Mouse (Mus musculus) left cerebral cortex, postnatal 10 days (tissue): ENCODE measurements around the gene Gm28036. TPM values are rescaled to one million over a fixed set of nuclear protein-coding genes. Genes with fewer than 3 reads are reported as not detected.
"Not testable (repeated sequence)": the region's sequence is repeated elsewhere in the genome, so short reads cannot be mapped to it uniquely, and the experiment has no call there.

Experiments used
- DNase-seq, 2 experiments: peaks; one replicate each; pipeline ENCODE4 v3.0.0; 2021 to 2022; ENCODE audit warnings: low spot score in 2 of 2, mixed read lengths in 1 of 2; ENCODE audit errors: extremely low spot score in 1 of 2
- intact Hi-C: fragments of 180-260 bp; cut with DNase I; formaldehyde crosslinking; loops from one replicate; pipeline ENCODE4 v1.15.1; 2025
- total RNA-seq, 2 experiments: library from RNA; stranded (reverse); gene quantifications; 2 replicates each; pipeline ENCODE4 v1.2.3; 2021

Gm28036 gene
- total RNA-seq = 10 to 100 TPM; 23.4 to 28.0 TPM

- intact Hi-C loops = no loop called here
- DNase-seq = no peak
These were observed at the start of gene Gm28036 for GRCm38 (mm10) chr2:156126992-156127391. Gene Gm28036, minus strand, starts transcription at chr2:156127092.

- no peak for DNase-seq
- intact Hi-C loops = loop anchor here (2.0 kb wide), 1 partner anchor 14 kb away; no protein-coding TSS in a partner anchor
These were observed 39.7 kb upstream of the Gm28036 start for GRCm38 (mm10) chr2:156166557-156166956.

GRCm38 (mm10) chr2:156165478-156165877 is 38.6 kb upstream of the Gm28036 start:
- no peak for DNase-seq
- intact Hi-C loops = no loop called here

GRCm38 (mm10) chr2:156151538-156151937 is 24.6 kb upstream of the Gm28036 start:
- DNase-seq = no peak
- intact Hi-C loops = no loop called here

GRCm38 (mm10) chr2:156147316-156147915 is 20.5 kb upstream of the Gm28036 start:
- intact Hi-C loops = loop anchor here (2.0 kb wide), 1 partner anchor 13 kb away; no protein-coding TSS in a partner anchor
- DNase-seq = no peak

- intact Hi-C loops = loop anchor here (2.0 kb wide), 1 partner anchor 14 kb away; no protein-coding TSS in a partner anchor
- no peak for DNase-seq
These were observed 19.5 kb upstream of the Gm28036 start for GRCm38 (mm10) chr2:156146272-156146989.

- no peak for DNase-seq
These were observed 18.7 kb upstream of the Gm28036 start for GRCm38 (mm10) chr2:156145486-156146130.

GRCm38 (mm10) chr2:156143953-156144724 is 17.2 kb upstream of the Gm28036 start, which contains the start of the genes Romo1 and Nfs1:
Gene Romo1, plus strand, starts transcription at chr2:156144039.
Gene Nfs1, minus strand, starts transcription at chr2:156144186.
- intact Hi-C loops = loop anchor here (5.0 kb wide), 1 partner anchor 177 kb away; no protein-coding TSS in a partner anchor
- peak; percentile 95 to 97 for DNase-seq

More at GRCm38 (mm10) chr2:156145486-156146130, 18.7 kb upstream of the Gm28036 start:
- intact Hi-C loops = loop anchor here (2.0 kb wide), 1 partner anchor 15 kb away; no protein-coding TSS in a partner anchor

- no peak for DNase-seq
- intact Hi-C loops = loop anchor here (5.0 kb wide), 1 partner anchor 176 kb away; no protein-coding TSS in a partner anchor
These were observed 16.5 kb upstream of the Gm28036 start for GRCm38 (mm10) chr2:156143367-156143766.

GRCm38 (mm10) chr2:156142820-156143219 is 15.9 kb upstream of the Gm28036 start:
- intact Hi-C loops = loop anchor here (5.0 kb wide), 1 partner anchor 176 kb away; no protein-coding TSS in a partner anchor
- DNase-seq = no peak

GRCm38 (mm10) chr2:156135695-156136094 is 8.8 kb upstream of the Gm28036 start:
- DNase-seq = no peak
- intact Hi-C loops = no loop called here

GRCm38 (mm10) chr2:156134161-156134560 is 7.3 kb upstream of the Gm28036 start:
- DNase-seq = no peak
- intact Hi-C loops = no loop called here

- no peak for DNase-seq
- intact Hi-C loops = no loop called here
These were observed 3.2 kb downstream of the Gm28036 start for GRCm38 (mm10) chr2:156123731-156124130.

GRCm38 (mm10) chr2:156119566-156119965 is 7.3 kb downstream of the Gm28036 start:
- no peak for DNase-seq
- intact Hi-C loops = no loop called here

GRCm38 (mm10) chr2:156112080-156112423 is 14.8 kb downstream of the Gm28036 start:
- DNase-seq, intact Hi-C loops: not testable (repeated sequence)

- intact Hi-C loops = no loop called here
These were observed 15.4 kb downstream of the Gm28036 start, which contains the start of the genes Cpne1 and Rbm12 for GRCm38 (mm10) chr2:156111358-156112079. Gene Cpne1, minus strand, starts transcription at chr2:156111965. Gene Rbm12, minus strand, starts transcription at chr2:156111978.

GRCm38 (mm10) chr2:156110627-156111357 is 16.1 kb downstream of the Gm28036 start:
- DNase-seq = no peak
- intact Hi-C loops = no loop called here

More at GRCm38 (mm10) chr2:156111358-156112079, 15.4 kb downstream of the Gm28036 start, which contains the start of the genes Cpne1 and Rbm12:
- DNase-seq = peak; percentile 86 to 96
